Mouse (Mus musculus) erythroblast, embryonic 14.5 days (primary cell): Measurements from ENCODE around the gene Atp9a.

Source experiments
- GATA1 ChIP-seq: IDR thresholded peaks from 2 replicates; pipeline ENCODE4 v1.6.1; 2012; ENCODE audit warnings: low read length, inconsistent platforms, mixed read lengths
- TAL1 ChIP-seq: IDR thresholded peaks from 3 replicates; pipeline ENCODE4 v1.6.1; 2012; ENCODE audit warnings: low read length, inconsistent platforms, mixed read lengths

DNA sequence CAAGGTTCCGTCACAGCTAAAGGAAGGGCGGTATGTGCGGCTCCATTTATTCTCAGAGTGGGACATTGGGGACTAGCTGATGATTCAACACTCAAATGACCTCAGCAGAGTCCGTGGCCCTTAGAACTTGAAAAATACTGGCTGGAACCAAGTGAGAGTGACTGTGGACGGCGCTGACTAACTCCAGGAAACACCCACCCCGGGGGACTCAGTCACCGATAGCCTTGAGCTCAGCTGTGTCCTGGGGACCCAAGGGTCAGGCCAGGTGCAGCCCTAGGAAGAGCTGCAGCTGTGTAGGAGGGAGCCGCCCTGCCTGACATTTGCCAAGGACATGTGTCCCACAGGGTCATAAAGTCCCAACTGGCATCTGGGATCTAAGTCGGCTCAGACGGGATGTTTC lies 83.7 kb downstream of the Atp9a start:
- TF ChIP-seq GATA1 (no peak), TAL1 (no peak)
